Mouse (Mus musculus) small intestine, adult 2 months (tissue): ENCODE measurements around the gene Scarb1.

Source experiments
- CTCF ChIP-seq: fragments of 200-500 bp; IDR thresholded peaks from 2 replicates; pipeline ENCODE4 v1.5.1; 2012; ENCODE audit warnings: low read depth, mild to moderate bottlenecking, control low read depth, inconsistent platforms, low read length, moderate library complexity, mixed read lengths; ENCODE audit not compliant: insufficient replicate concordance, insufficient read length; ENCODE audit errors: extremely low read depth
- POLR2A ChIP-seq: fragments of 200-500 bp; IDR thresholded peaks from 2 replicates; pipeline ENCODE4 v1.6.1; 2012; ENCODE audit warnings: low read depth, mild to moderate bottlenecking, control low read depth, inconsistent platforms, low read length, moderate library complexity

- TF ChIP-seq CTCF = no peak
- TF ChIP-seq POLR2A = no peak
Measured at GRCm38 (mm10) chr5:125298234-125298633, 42.7 kb downstream of the Scarb1 start.
